Mouse (Mus musculus): ENCODE measurements around the gene Vwa3b. TPM values are rescaled to one million over a fixed set of nuclear protein-coding genes. Genes with fewer than 3 reads are reported as not detected.

Vwa3b gene
- polyA plus RNA-seq, 1 experiment, result not detected

DNA sequence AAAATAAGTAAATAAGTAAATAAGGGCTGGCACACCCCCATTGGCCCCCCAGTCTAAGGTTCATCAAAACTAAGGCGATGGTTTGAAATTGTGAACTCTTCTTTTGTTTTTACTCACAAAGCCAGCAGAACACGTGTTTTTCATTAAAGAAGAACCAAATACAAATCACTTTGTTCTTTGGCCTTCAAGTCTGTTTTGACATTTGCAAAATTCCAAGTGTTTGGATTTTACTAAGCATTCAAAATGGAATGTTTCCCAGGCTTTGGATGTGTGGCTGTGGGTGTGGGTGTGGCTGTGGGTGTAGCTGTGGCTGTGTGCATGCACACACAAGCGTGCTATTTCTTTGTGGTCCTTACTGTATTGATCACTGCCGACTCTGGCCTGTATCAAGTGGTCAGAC is 27.3 kb downstream of the Vwa3b start:
- no peak for TF ChIP-seq MAX (IDR thresholded peaks at IDR 0.05; ENCODE audit: low read depth)
- TF ChIP-seq POLR2AphosphoS2 (IDR thresholded peaks at IDR 0.05; ENCODE audit: insufficient read length, low read depth), result no peak
- TF ChIP-seq REST (IDR thresholded peaks at IDR 0.05; ENCODE audit: insufficient read depth, insufficient read length), result no peak
- TF ChIP-seq TCF3 (IDR thresholded peaks at IDR 0.05; ENCODE audit: insufficient read length, low read depth), result no peak
- no peak for TF ChIP-seq MYOD1 (IDR thresholded peaks at IDR 0.05; ENCODE audit: control insufficient read depth in 1 of 3, insufficient read length in 2 of 3, low read depth in 2 of 3)
- no peak for TF ChIP-seq E2F4 (IDR thresholded peaks at IDR 0.05; ENCODE audit: insufficient read depth)
- no peak for TF ChIP-seq TCF12 (IDR thresholded peaks at IDR 0.05; ENCODE audit: insufficient read depth, poor library complexity, severe bottlenecking)
- TF ChIP-seq SRF (IDR thresholded peaks at IDR 0.05; ENCODE audit: control insufficient read depth, insufficient read length, low read depth), result no peak
- TF ChIP-seq CEBPB (IDR thresholded peaks at IDR 0.05; ENCODE audit: insufficient read depth, poor library complexity, severe bottlenecking), result no peak
- TF ChIP-seq MYOG (IDR thresholded peaks at IDR 0.05; ENCODE audit: control insufficient read depth in 1 of 3, insufficient read depth in 1 of 3, insufficient read length in 2 of 3, low read depth in 2 of 3), result no peak
- no peak for TF ChIP-seq POLR2A (IDR thresholded peaks at IDR 0.05; ENCODE audit: insufficient read length, low read depth)
- TF ChIP-seq USF1 (IDR thresholded peaks at IDR 0.05; ENCODE audit: low read depth), result no peak
- Histone ChIP-seq H3K36me3 (ENCODE audit: control insufficient read depth, insufficient read depth) (no peaks in the 10 kb centered on the region), H3K4me3 (no peak overlapping the region), H3ac (ENCODE audit: control insufficient read depth, insufficient read length) (no peak overlapping the region), H3K27me3 (ENCODE audit: control insufficient read depth, insufficient read depth, insufficient read length) (no peaks in the 10 kb centered on the region), H3K79me2 (ENCODE audit: control insufficient read depth, insufficient read depth) (no peaks in the 10 kb centered on the region), H3K4me2 (ENCODE audit: low read depth) (no peak overlapping the region)

GRCm38 (mm10) chr1:37056831-37057561 is 30.6 kb downstream of the Vwa3b start:
- Histone ChIP-seq H3K4me3 (no peak overlapping the region), H3K79me2 (ENCODE audit: control insufficient read depth, insufficient read depth) (no peaks in the 10 kb centered on the region), H3K27me3 (ENCODE audit: control insufficient read depth, insufficient read depth, insufficient read length) (peaks cover 3% of the 10 kb centered on the region), H3ac (ENCODE audit: control insufficient read depth, insufficient read length) (no peak overlapping the region), H3K4me2 (ENCODE audit: low read depth) (no peak overlapping the region), H3K36me3 (ENCODE audit: control insufficient read depth, insufficient read depth) (no peaks in the 10 kb centered on the region)
- TF ChIP-seq E2F4 (IDR thresholded peaks at IDR 0.05; ENCODE audit: insufficient read depth) (no peak), SRF (IDR thresholded peaks at IDR 0.05; ENCODE audit: control insufficient read depth, insufficient read length, low read depth) (no peak), MYOG (IDR thresholded peaks at IDR 0.05; ENCODE audit: control insufficient read depth in 1 of 3, insufficient read depth in 1 of 3, insufficient read length in 2 of 3, low read depth in 2 of 3) (no peak)

GRCm38 (mm10) chr1:37060856-37061255 is 34.5 kb downstream of the Vwa3b start:
- no peak for TF ChIP-seq REST (IDR thresholded peaks at IDR 0.05; ENCODE audit: insufficient read depth, insufficient read length)
- no peak for TF ChIP-seq TCF3 (IDR thresholded peaks at IDR 0.05; ENCODE audit: insufficient read length, low read depth)
- TF ChIP-seq MAX (IDR thresholded peaks at IDR 0.05; ENCODE audit: low read depth), result no peak
- TF ChIP-seq SRF (IDR thresholded peaks at IDR 0.05; ENCODE audit: control insufficient read depth, insufficient read length, low read depth), result no peak
- no peak for TF ChIP-seq E2F4 (IDR thresholded peaks at IDR 0.05; ENCODE audit: insufficient read depth)
- no peak for TF ChIP-seq POLR2A (IDR thresholded peaks at IDR 0.05; ENCODE audit: insufficient read length, low read depth)
- no peak for TF ChIP-seq CEBPB (IDR thresholded peaks at IDR 0.05; ENCODE audit: insufficient read depth, poor library complexity, severe bottlenecking)
- TF ChIP-seq POLR2AphosphoS2 (IDR thresholded peaks at IDR 0.05; ENCODE audit: insufficient read length, low read depth), result no peak
- no peak for TF ChIP-seq MYOD1 (IDR thresholded peaks at IDR 0.05; ENCODE audit: control insufficient read depth in 1 of 3, insufficient read length in 2 of 3, low read depth in 2 of 3)
- no peak for TF ChIP-seq USF1 (IDR thresholded peaks at IDR 0.05; ENCODE audit: low read depth)
- TF ChIP-seq MYOG (IDR thresholded peaks at IDR 0.05; ENCODE audit: control insufficient read depth in 1 of 3, insufficient read depth in 1 of 3, insufficient read length in 2 of 3, low read depth in 2 of 3), result no peak
- TF ChIP-seq TCF12 (IDR thresholded peaks at IDR 0.05; ENCODE audit: insufficient read depth, poor library complexity, severe bottlenecking), result no peak
- Histone ChIP-seq H3K4me2 (ENCODE audit: low read depth) (no peak overlapping the region), H3ac (ENCODE audit: control insufficient read depth, insufficient read length) (no peak overlapping the region), H3K4me3 (no peak overlapping the region), H3K79me2 (ENCODE audit: control insufficient read depth, insufficient read depth) (no peaks in the 10 kb centered on the region), H3K27me3 (ENCODE audit: control insufficient read depth, insufficient read depth, insufficient read length) (peaks cover 3% of the 10 kb centered on the region), H3K36me3 (ENCODE audit: control insufficient read depth, insufficient read depth) (no peaks in the 10 kb centered on the region)

DNA sequence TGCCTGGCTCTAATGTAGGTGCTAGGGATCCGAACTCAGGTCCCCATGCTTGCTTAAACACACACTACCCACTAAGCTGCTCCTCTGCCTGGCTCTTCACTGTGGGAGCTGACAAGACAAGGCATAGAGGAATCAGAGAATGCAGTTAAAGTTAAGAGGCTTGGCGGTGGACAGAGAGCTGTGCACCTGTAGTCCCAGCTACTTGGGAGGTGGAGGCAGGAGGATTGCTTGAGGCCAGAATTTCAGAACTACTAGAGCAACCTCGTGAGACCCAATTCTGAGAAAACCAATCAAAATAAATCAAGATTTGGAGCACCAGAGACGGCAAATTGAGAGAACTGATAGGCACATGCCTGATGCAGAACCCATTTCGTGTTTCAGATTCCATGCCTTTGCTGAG is 36.7 kb downstream of the Vwa3b start:
- H3K27me3 ChIP-seq (ENCODE audit: control insufficient read depth, insufficient read depth, insufficient read length), result peaks cover 3% of the 10 kb centered on the region
- H3K36me3 ChIP-seq (ENCODE audit: control insufficient read depth, insufficient read depth), result no peaks in the 10 kb centered on the region
- H3K79me2 ChIP-seq (ENCODE audit: control insufficient read depth, insufficient read depth), result no peaks in the 10 kb centered on the region
- no peak overlapping the region for H3K4me3 ChIP-seq
- no peak overlapping the region for H3K4me2 ChIP-seq (ENCODE audit: low read depth)
- H3ac ChIP-seq (ENCODE audit: control insufficient read depth, insufficient read length), result no peak overlapping the region
- TF ChIP-seq MAX (IDR thresholded peaks at IDR 0.05; ENCODE audit: low read depth) (no peak), POLR2AphosphoS2 (IDR thresholded peaks at IDR 0.05; ENCODE audit: insufficient read length, low read depth) (no peak), TCF3 (IDR thresholded peaks at IDR 0.05; ENCODE audit: insufficient read length, low read depth) (no peak), REST (IDR thresholded peaks at IDR 0.05; ENCODE audit: insufficient read depth, insufficient read length) (no peak), MYOD1 (IDR thresholded peaks at IDR 0.05; ENCODE audit: control insufficient read depth in 1 of 3, insufficient read length in 2 of 3, low read depth in 2 of 3) (no peak), MYOG (IDR thresholded peaks at IDR 0.05; ENCODE audit: control insufficient read depth in 1 of 3, insufficient read depth in 1 of 3, insufficient read length in 2 of 3, low read depth in 2 of 3) (no peak), USF1 (IDR thresholded peaks at IDR 0.05; ENCODE audit: low read depth) (no peak), CEBPB (IDR thresholded peaks at IDR 0.05; ENCODE audit: insufficient read depth, poor library complexity, severe bottlenecking) (no peak), TCF12 (IDR thresholded peaks at IDR 0.05; ENCODE audit: insufficient read depth, poor library complexity, severe bottlenecking) (no peak), SRF (IDR thresholded peaks at IDR 0.05; ENCODE audit: control insufficient read depth, insufficient read length, low read depth) (no peak), E2F4 (IDR thresholded peaks at IDR 0.05; ENCODE audit: insufficient read depth) (no peak), POLR2A (IDR thresholded peaks at IDR 0.05; ENCODE audit: insufficient read length, low read depth) (no peak)

Measured in myocyte (in vitro differentiated cells).